Mouse (Mus musculus) erythroblast, embryonic 14.5 days (primary cell): ENCODE results near the gene Tmc5. TPM values are rescaled to one million over a fixed set of nuclear protein-coding genes. Genes with fewer than 3 reads are reported as not detected.

ENCODE experiments used
- H3K27me3 ChIP-seq: 2 replicates; pipeline ENCODE4 v1.6.1; 2012; ENCODE audit warnings: inconsistent platforms; ENCODE audit not compliant: control insufficient read depth
- H3K36me3 ChIP-seq: 2 replicates; pipeline ENCODE4 v1.6.1; 2012; ENCODE audit warnings: mild to moderate bottlenecking, inconsistent platforms; ENCODE audit not compliant: control insufficient read depth
- H3K4me1 ChIP-seq: 2 replicates; pipeline ENCODE4 v1.6.1; 2012; ENCODE audit warnings: inconsistent platforms; ENCODE audit not compliant: control insufficient read depth
- H3K4me3 ChIP-seq: replicated peaks from 2 replicates; pipeline ENCODE3; 2012; ENCODE audit warnings: moderate library complexity, mild to moderate bottlenecking, inconsistent platforms
- H3K9me3 ChIP-seq: 2 replicates; pipeline ENCODE4 v1.6.1; 2012; ENCODE audit warnings: low read length, inconsistent platforms, mixed read lengths; ENCODE audit not compliant: control insufficient read depth
- GATA1 ChIP-seq: IDR thresholded peaks from 2 replicates; pipeline ENCODE4 v1.6.1; 2012; ENCODE audit warnings: low read length, inconsistent platforms, mixed read lengths
- TAL1 ChIP-seq: IDR thresholded peaks from 3 replicates; pipeline ENCODE4 v1.6.1; 2012; ENCODE audit warnings: low read length, inconsistent platforms, mixed read lengths
- polyA plus RNA-seq: library from polyadenylated mRNA; stranded (reverse); fragments of >175 nt; gene quantifications from 2 replicates; pipeline ENCODE4 v1.2.3, GENCODE M21; 2012

The Tmc5 gene
- polyA plus RNA-seq, 1 experiment, result not detected

GRCm38 (mm10) chr7:118652572-118653295, 55.6 kb downstream of the Tmc5 start:
- Histone ChIP-seq H3K36me3 (no peaks in the 10 kb centered on the region), H3K9me3 (no peaks in the 10 kb centered on the region), H3K4me3 (no peak overlapping the region), H3K4me1 (no peaks in the 10 kb centered on the region), H3K27me3 (no peaks in the 10 kb centered on the region)
- TF ChIP-seq TAL1 (no peak), GATA1 (no peak)

GRCm38 (mm10) chr7:118656730-118657129, 59.6 kb downstream of the Tmc5 start:
- Histone ChIP-seq H3K9me3 (no peaks in the 10 kb centered on the region), H3K36me3 (no peaks in the 10 kb centered on the region), H3K27me3 (no peaks in the 10 kb centered on the region), H3K4me3 (no peak overlapping the region), H3K4me1 (no peaks in the 10 kb centered on the region)
- TF ChIP-seq GATA1 (no peak), TAL1 (no peak)

GRCm38 (mm10) chr7:118667773-118668172, 70.7 kb downstream of the Tmc5 start:
- no peaks in the 10 kb centered on the region for H3K36me3 ChIP-seq
- no peaks in the 10 kb centered on the region; the same call in 1 of the 2 replicates for H3K27me3 ChIP-seq
- peaks cover 4% of the 10 kb centered on the region for H3K4me1 ChIP-seq
- no peak for TF ChIP-seq TAL1
- no peak for TF ChIP-seq GATA1
- peaks cover 6% of the 10 kb centered on the region for H3K9me3 ChIP-seq
- no peak overlapping the region for H3K4me3 ChIP-seq

GRCm38 (mm10) chr7:118670142-118670541, 73.0 kb downstream of the Tmc5 start:
- TF ChIP-seq GATA1 (no peak), TAL1 (no peak)
- no peaks in the 10 kb centered on the region for H3K36me3 ChIP-seq
- peaks cover 4% of the 10 kb centered on the region for H3K4me1 ChIP-seq
- H3K4me3 ChIP-seq, result no peak overlapping the region
- H3K27me3 ChIP-seq, result no peaks in the 10 kb centered on the region
- no peaks in the 10 kb centered on the region; the same call in 1 of the 2 replicates for H3K9me3 ChIP-seq

- TF ChIP-seq TAL1 (no peak), GATA1 (no peak)
- Histone ChIP-seq H3K4me1 (peaks cover 6% of the 10 kb centered on the region), H3K9me3 (no peaks in the 10 kb centered on the region), H3K36me3 (no peaks in the 10 kb centered on the region), H3K27me3 (no peaks in the 10 kb centered on the region), H3K4me3 (no peak overlapping the region)
These were observed 79.7 kb downstream of the Tmc5 start for GRCm38 (mm10) chr7:118676826-118677225.

GRCm38 (mm10) chr7:118688199-118688598, 91.1 kb downstream of the Tmc5 start:
- no peaks in the 10 kb centered on the region for H3K9me3 ChIP-seq
- H3K36me3 ChIP-seq, result peaks cover 65% of the 10 kb centered on the region
- H3K4me1 ChIP-seq, result no peaks in the 10 kb centered on the region
- no peaks in the 10 kb centered on the region for H3K27me3 ChIP-seq
- TF ChIP-seq TAL1, result no peak
- 0 out of 2 replicates have a peak, but pooled peaks have one; percentile 43 for TF ChIP-seq GATA1
- H3K4me3 ChIP-seq, result no peak overlapping the region

GRCm38 (mm10) chr7:118689088-118689487, 92.0 kb downstream of the Tmc5 start:
- no peaks in the 10 kb centered on the region for H3K27me3 ChIP-seq
- no peak overlapping the region for H3K4me3 ChIP-seq
- peaks cover 73% of the 10 kb centered on the region for H3K36me3 ChIP-seq
- H3K9me3 ChIP-seq, result no peaks in the 10 kb centered on the region
- TF ChIP-seq TAL1, result no peak
- TF ChIP-seq GATA1, result no peak
- no peaks in the 10 kb centered on the region for H3K4me1 ChIP-seq

- Histone ChIP-seq H3K36me3 (peaks cover 93% of the 10 kb centered on the region), H3K4me3 (no peak overlapping the region), H3K4me1 (no peaks in the 10 kb centered on the region)
These were observed 94.2 kb downstream of the Tmc5 start for GRCm38 (mm10) chr7:118691287-118691686.

GRCm38 (mm10) chr7:118696146-118696545, 99.0 kb downstream of the Tmc5 start:
- H3K9me3 ChIP-seq, result no peaks in the 10 kb centered on the region
- peaks cover 94% of the 10 kb centered on the region for H3K36me3 ChIP-seq
- H3K27me3 ChIP-seq, result no peaks in the 10 kb centered on the region
- H3K4me3 ChIP-seq, result no peak overlapping the region
- H3K4me1 ChIP-seq, result peaks cover 6% of the 10 kb centered on the region
- TF ChIP-seq GATA1, result no peak
- no peak for TF ChIP-seq TAL1

More at GRCm38 (mm10) chr7:118691287-118691686, 94.2 kb downstream of the Tmc5 start:
- TF ChIP-seq GATA1 (no peak), TAL1 (no peak)
- Histone ChIP-seq H3K9me3 (no peaks in the 10 kb centered on the region), H3K27me3 (no peaks in the 10 kb centered on the region)
